Mouse (Mus musculus): ENCODE results near the gene Sap18.

GRCm38 (mm10) chr14:57756094-57756493, 41.9 kb upstream of the Sap18 start:
- TF ChIP-seq POLR2A (IDR thresholded peaks at IDR 0.05; ENCODE audit: low read depth, low read length) (no peak), CTCF (IDR thresholded peaks at IDR 0.05; ENCODE audit: extremely low read depth, insufficient read depth, insufficient read length, insufficient replicate concordance) (no peak)

Measured in spleen, adult 2 months (tissue).